Mouse (Mus musculus) bone marrow macrophage, adult 2 months (primary cell): Measurements from ENCODE around the gene Slc39a7.
"Not testable (repeated sequence)": the region's sequence is repeated elsewhere in the genome, so short reads cannot be mapped to it uniquely, and the experiment has no call there.

Experiments used
- CTCF ChIP-seq: IDR thresholded peaks from 2 replicates; pipeline ENCODE4 v1.5.1; 2012; ENCODE audit warnings: low read depth, mild to moderate bottlenecking, low read length, moderate library complexity
- POLR2A ChIP-seq: IDR thresholded peaks from 2 replicates; pipeline ENCODE4 v1.6.1; 2012; ENCODE audit warnings: mild to moderate bottlenecking, low read depth, low read length, borderline replicate concordance

GRCm38 (mm10) chr17:34000796-34001195 lies 30.7 kb downstream of the Slc39a7 start:
- not testable (repeated sequence) for TF ChIP-seq CTCF, POLR2A
